Mouse (Mus musculus) midbrain, embryonic 13.5 days (tissue): ENCODE results near the gene B3gnt6. TPM values are rescaled to one million over a fixed set of nuclear protein-coding genes. Genes with fewer than 3 reads are reported as not detected.

Experiments
- ATAC-seq: fragments of 200-750 bp; cut with Nextera tagmentation; 2 replicates; pipeline ENCODE4 v1.8.0; 2017; ENCODE audit warnings: mild to moderate bottlenecking, moderate TSS enrichment, moderate library complexity
- H3K27ac ChIP-seq: fragments of 300-500 bp; sonication (generic); 2 replicates; pipeline ENCODE4 v1.5.1; 2015; ENCODE audit warnings: inconsistent platforms, mild to moderate bottlenecking, moderate library complexity
- H3K27me3 ChIP-seq: fragments of 300-500 bp; sonication (generic); 2 replicates; pipeline ENCODE4 v1.6.1; 2015; ENCODE audit warnings: mild to moderate bottlenecking, inconsistent platforms
- H3K36me3 ChIP-seq: fragments of 300-500 bp; sonication (generic); 2 replicates; pipeline ENCODE4 v1.6.1; 2015; ENCODE audit warnings: mild to moderate bottlenecking, inconsistent platforms
- H3K4me1 ChIP-seq: fragments of 300-500 bp; sonication (generic); replicated peaks from 2 replicates; pipeline ENCODE4 v1.6.1; 2015; ENCODE audit warnings: inconsistent platforms
- H3K4me2 ChIP-seq: fragments of 300-500 bp; sonication (generic); replicated peaks from 2 replicates; pipeline ENCODE4 v1.6.1; 2015; ENCODE audit warnings: moderate library complexity, mild to moderate bottlenecking, inconsistent platforms
- H3K4me3 ChIP-seq: fragments of 300-500 bp; sonication (generic); replicated peaks from 2 replicates; pipeline ENCODE4 v1.5.1; 2015; ENCODE audit warnings: mild to moderate bottlenecking, inconsistent platforms
- H3K9ac ChIP-seq: fragments of 300-500 bp; sonication (generic); replicated peaks from 2 replicates; pipeline ENCODE4 v1.6.1; 2015; ENCODE audit warnings: mild to moderate bottlenecking, inconsistent platforms
- H3K9me3 ChIP-seq: fragments of 300-500 bp; sonication (generic); 2 replicates; pipeline ENCODE4 v1.6.1; 2016; ENCODE audit warnings: mild to moderate bottlenecking, inconsistent platforms
- WGBS: fragments of 180-500 bp; shearing (Covaris S2); methylation state at CpG from one replicate; pipeline ENCODE4 v1.1.7; 2015; 5-methylcytosine and 5-hydroxymethylcytosine counted together
- polyA plus RNA-seq: library from polyadenylated mRNA; unstranded; fragments of >200 nt; fragmentation: Nextera tagmentation; extraction: Ambion mirVana; gene quantifications from 2 replicates; pipeline ENCODE4 v1.2.1, GENCODE M21; 2015

B3gnt6 gene
- polyA plus RNA-seq, 1 experiment from 2014 or later, result 0.07 TPM

GRCm38 (mm10) chr7:98145402-98145801 lies 53.9 kb downstream of the B3gnt6 start, which contains the start of gene Omp:
Gene Omp, minus strand, starts transcription at chr7:98145502.
- no peak within 1 kb of the TSS for H3K4me3 ChIP-seq
- H3K36me3 ChIP-seq, result no peaks in the 10 kb centered on the region
- no peak for ATAC-seq
- no peaks in the 10 kb centered on the region for H3K27me3 ChIP-seq
- H3K4me1 ChIP-seq, result peaks cover 32% of the 10 kb centered on the region
- H3K9me3 ChIP-seq, result no peaks in the 10 kb centered on the region
- no peak within 1 kb of the TSS for H3K27ac ChIP-seq
- H3K4me2 ChIP-seq, result no peak within 1 kb of the TSS
- H3K9ac ChIP-seq, result no peak within 1 kb of the TSS
- WGBS, result 91% methylated on average over 5 of the region's 5 CpGs

- Histone ChIP-seq H3K27me3 (no peaks in the 10 kb centered on the region), H3K36me3 (no peaks in the 10 kb centered on the region), H3K4me1 (peaks cover 23% of the 10 kb centered on the region), H3K9ac (no peak overlapping the region), H3K4me2 (no peak overlapping the region), H3K27ac (no peak overlapping the region), H3K4me3 (no peak overlapping the region), H3K9me3 (no peaks in the 10 kb centered on the region)
- ATAC-seq, result no peak
- WGBS, result 48% methylated on average over 3 of the region's 3 CpGs
Measured at GRCm38 (mm10) chr7:98142648-98143047, 56.6 kb downstream of the B3gnt6 start.

Other genes with a start within 250 kb of the B3gnt6 start
- gene Myo7a, start 80.0 kb downstream of the B3gnt6 start, polyA plus RNA-seq, result 17.8 and 19.0 TPM in 2 replicates
- gene Omp, start 54.0 kb downstream of the B3gnt6 start, polyA plus RNA-seq, result 0.21 and 0.28 TPM in 2 replicates
- gene Capn5, start 21.2 kb downstream of the B3gnt6 start, polyA plus RNA-seq, result 10.1 and 10.8 TPM in 2 replicates
- gene Acer3, start 121.7 kb upstream of the B3gnt6 start, polyA plus RNA-seq, result 13.6 and 14.9 TPM in 2 replicates
- gene Tsku, start 161.8 kb upstream of the B3gnt6 start, polyA plus RNA-seq, result 6.7 and 7.2 TPM in 2 replicates
- gene Gucy2d, start 240.9 kb upstream of the B3gnt6 start, polyA plus RNA-seq, result not detected in 2 replicates